Comparison of ENCODE assay signal across 24 mouse cellular contexts in genomic region chr3:105591766-105592165, GRCm38 (mm10).
DNase-seq lines count a peak whose midpoint lies in the region; ATAC-seq and TF ChIP-seq lines count a peak whose summit lies in the region.
"Had no signal": no experiment of that assay in that cellular context is flagged by ENCODE, and none has a peak within 500 bp of the region (broad histone marks: within the 10 kb centered on the region; RNA-seq: fewer than 3 reads in every experiment).

No protein-coding gene starts in this region.

- no peak for TF ChIP-seq CTCF in left cerebral cortex, adult 2 months (IDR thresholded peaks at IDR 0.05)

- no peak for DNase-seq in cerebellum, adult 11 months
- no peak for DNase-seq in hindbrain, embryonic 10.5 days (ENCODE audit: low spot score)
- DNase-seq in hindbrain, embryonic 14.5 days (ENCODE audit: low spot score) = no peak
- no peak for DNase-seq in left cerebral cortex, adult 2 months (ENCODE audit: extremely low spot score in 1 of 2, low spot score in 2 of 2)
- DNase-seq in left cerebral cortex, adult 11 months (ENCODE audit: low spot score) = no peak
- DNase-seq: adrenal gland, adult 8-10 months; adrenal gland, postnatal 14 days; adrenal gland, postnatal 36 days; B cell, adult 2 months; cerebellum, postnatal 10 days; embryo, embryonic 11 days had no signal

- H3K36me3 ChIP-seq in forebrain, embryonic 13.5 days (ENCODE audit: poor library complexity, severe bottlenecking) = no peaks in the 10 kb centered on the region
- no peaks in the 10 kb centered on the region for H3K36me3 ChIP-seq in forebrain, embryonic 16.5 days (ENCODE audit: control insufficient read depth, insufficient read depth)
- no peaks in the 10 kb centered on the region for H3K36me3 ChIP-seq in hindbrain, embryonic 10.5 days
- H3K36me3 ChIP-seq in hindbrain, embryonic 14.5 days (replicated peaks; ENCODE audit: control insufficient read depth, insufficient read depth) = no peaks in the 10 kb centered on the region
- H3K36me3 ChIP-seq: embryonic facial prominence, embryonic 13.5 days; embryonic facial prominence, embryonic 15.5 days; forebrain, embryonic 10.5 days; forebrain, embryonic 12.5 days; forebrain, embryonic 15.5 days; G1E had no signal

- H3K4me3 ChIP-seq in forebrain, embryonic 13.5 days = no peak overlapping the region
- H3K4me3 ChIP-seq in forebrain, embryonic 16.5 days (replicated peaks; ENCODE audit: low read length) = no peak overlapping the region
- H3K4me3 ChIP-seq in hindbrain, embryonic 10.5 days = no peak overlapping the region
- no peak overlapping the region for H3K4me3 ChIP-seq in hindbrain, embryonic 14.5 days (replicated peaks; ENCODE audit: low read length)
- H3K4me3 ChIP-seq in left cerebral cortex, adult 2 months = no peak overlapping the region
- H3K4me3 ChIP-seq: embryonic facial prominence, embryonic 13.5 days; embryonic facial prominence, embryonic 15.5 days; erythroblast, embryonic 14.5 days; forebrain, embryonic 10.5 days; forebrain, embryonic 12.5 days; forebrain, embryonic 15.5 days had no signal

- no peak overlapping the region for H3K9ac ChIP-seq in forebrain, embryonic 13.5 days
- H3K9ac ChIP-seq in forebrain, embryonic 16.5 days (replicated peaks; ENCODE audit: low read depth, low read length) = no peak overlapping the region
- H3K9ac ChIP-seq in hindbrain, embryonic 14.5 days = no peak overlapping the region
- H3K9ac ChIP-seq: embryonic facial prominence, embryonic 13.5 days; embryonic facial prominence, embryonic 15.5 days; forebrain, embryonic 12.5 days; forebrain, embryonic 15.5 days had no signal

- H3K27ac ChIP-seq in forebrain, embryonic 13.5 days = peak overlapping the region; percentile 37; the same call in 1 of the 2 replicates
- H3K27ac ChIP-seq in forebrain, embryonic 16.5 days (ENCODE audit: low read length) = no peak overlapping the region
- 0 out of 2 replicates have a peak overlapping the region, but pooled peaks have one; percentile 45 for H3K27ac ChIP-seq in hindbrain, embryonic 10.5 days
- no peak overlapping the region for H3K27ac ChIP-seq in hindbrain, embryonic 14.5 days
- peak overlapping the region; percentile 62 for H3K27ac ChIP-seq in left cerebral cortex, adult 2 months
- H3K27ac ChIP-seq: embryonic facial prominence, embryonic 13.5 days; embryonic facial prominence, embryonic 15.5 days; forebrain, embryonic 10.5 days; forebrain, embryonic 12.5 days had no signal

- H3K27me3 ChIP-seq in forebrain, embryonic 13.5 days = no peaks in the 10 kb centered on the region
- no peaks in the 10 kb centered on the region for H3K27me3 ChIP-seq in forebrain, embryonic 16.5 days (replicated peaks; ENCODE audit: control insufficient read depth, insufficient read depth, low read length)
- no peaks in the 10 kb centered on the region for H3K27me3 ChIP-seq in hindbrain, embryonic 10.5 days (ENCODE audit: insufficient read depth, poor library complexity, severe bottlenecking)
- no peaks in the 10 kb centered on the region for H3K27me3 ChIP-seq in hindbrain, embryonic 14.5 days (ENCODE audit: control insufficient read depth, insufficient read depth, low read length)
- H3K27me3 ChIP-seq: embryonic facial prominence, embryonic 13.5 days; embryonic facial prominence, embryonic 15.5 days; forebrain, embryonic 12.5 days; forebrain, embryonic 15.5 days; Patski had no signal

- peaks cover 37% of the 10 kb centered on the region for H3K4me1 ChIP-seq in forebrain, embryonic 13.5 days
- H3K4me1 ChIP-seq in forebrain, embryonic 16.5 days (replicated peaks; ENCODE audit: control insufficient read depth, insufficient read depth, low read length) = peaks cover 21% of the 10 kb centered on the region
- 0 out of 2 replicates have a peak, but pooled peaks cover 16% of the 10 kb centered on the region for H3K4me1 ChIP-seq in hindbrain, embryonic 10.5 days (replicated peaks)
- peaks cover 7% of the 10 kb centered on the region; the same call in 1 of the 2 replicates for H3K4me1 ChIP-seq in hindbrain, embryonic 14.5 days (replicated peaks; ENCODE audit: control insufficient read depth, insufficient read depth, low read length)

- 0 out of 2 replicates have a peak, but pooled peaks have one; percentile 49 for ATAC-seq in cerebellum, adult (ENCODE audit: insufficient number of reproducible peaks, low FRiP score, low TSS enrichment)
- ATAC-seq in forebrain, embryonic 13.5 days = no peak
- no peak for ATAC-seq in forebrain, embryonic 16.5 days
- ATAC-seq in hindbrain, embryonic 14.5 days (ENCODE audit: low FRiP score) = no peak
- ATAC-seq: activated CD4-positive, CD25-positive, alpha-beta regulatory T cell, adult 4 months; CD4-positive, CD25-positive, alpha-beta regulatory T cell, adult 4 months; Patski had no signal

- no peak overlapping the region for H3K4me2 ChIP-seq in forebrain, embryonic 13.5 days
- no peak overlapping the region for H3K4me2 ChIP-seq in forebrain, embryonic 16.5 days (ENCODE audit: low read length)
- no peak overlapping the region for H3K4me2 ChIP-seq in hindbrain, embryonic 14.5 days (replicated peaks)
- H3K4me2 ChIP-seq: embryonic facial prominence, embryonic 13.5 days; embryonic facial prominence, embryonic 15.5 days; forebrain, embryonic 12.5 days; forebrain, embryonic 15.5 days had no signal

- intact Hi-C loops in left cerebral cortex, adult 2 months (cut with DNase I) = no loop called here

- H3K9me3 ChIP-seq in forebrain, embryonic 13.5 days (replicated peaks) = no peaks in the 10 kb centered on the region
- H3K9me3 ChIP-seq in forebrain, embryonic 16.5 days (ENCODE audit: control insufficient read depth, low read length) = no peaks in the 10 kb centered on the region
- H3K9me3 ChIP-seq in hindbrain, embryonic 10.5 days = no peaks in the 10 kb centered on the region
- H3K9me3 ChIP-seq in hindbrain, embryonic 14.5 days (ENCODE audit: control insufficient read depth, low read length) = no peaks in the 10 kb centered on the region
- H3K9me3 ChIP-seq: embryonic facial prominence, embryonic 13.5 days; embryonic facial prominence, embryonic 15.5 days; forebrain, embryonic 10.5 days; forebrain, embryonic 12.5 days; forebrain, embryonic 15.5 days; G1E had no signal

- 100% methylated on average over 1 of the region's 1 CpGs for WGBS in forebrain, embryonic 13.5 days
- WGBS in forebrain, embryonic 16.5 days = 100% methylated on average over 1 of the region's 1 CpGs
- WGBS in hindbrain, embryonic 10.5 days = 86% methylated on average over 1 of the region's 1 CpGs
- whole genome bisulfite sequencing in hindbrain, embryonic 14.5 days = 95% methylated on average over 1 of the region's 1 CpGs

Comparison
In these comparisons a context has a peak if more than half of its experiments do, and no peak if none do; other contexts are left out.
1. H3K27ac ChIP-seq: peak in forebrain, embryonic 13.5 days (single experiment), hindbrain, embryonic 10.5 days (single experiment) and left cerebral cortex, adult 2 months (single experiment); none in forebrain, embryonic 16.5 days (single experiment) and hindbrain, embryonic 14.5 days (single experiment).